Mouse (Mus musculus): ENCODE measurements around the gene Rtn4rl1. TPM values are rescaled to one million over a fixed set of nuclear protein-coding genes. Genes with fewer than 3 reads are reported as not detected.
A peak's percentile ranks its signal among the peaks of the same experiment; 100 is the strongest.

Rtn4rl1 gene
- polyA plus RNA-seq, 1 experiment from 2014 or later, result 0.88 TPM

DNA sequence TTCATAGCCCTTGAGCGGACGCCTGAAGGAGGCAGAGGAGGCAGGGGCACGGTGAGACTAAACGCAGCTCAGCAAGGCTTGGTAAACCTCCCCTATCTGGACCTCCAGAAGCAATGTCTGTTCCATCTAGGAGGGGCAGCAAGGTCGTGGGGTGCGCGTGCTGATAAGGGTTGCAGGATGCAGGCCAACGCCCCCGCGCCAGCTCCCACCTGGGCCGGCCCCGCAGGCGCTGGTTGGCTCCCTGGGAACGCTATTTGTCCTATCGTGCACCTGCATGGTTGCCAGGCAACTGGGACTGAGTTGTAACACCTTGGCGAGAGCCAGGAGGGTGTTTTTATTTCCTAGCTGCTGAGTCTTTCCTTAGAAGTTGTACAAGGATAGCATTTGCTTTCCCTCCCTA, 41.2 kb downstream of the Rtn4rl1 start:
- no peaks in the 10 kb centered on the region for H3K9me3 ChIP-seq (ENCODE audit: control insufficient read depth, low read depth, low read length)
- 6% methylated on average over 16 of the region's 16 CpGs for WGBS
- peak; percentile 61; the same call in 1 of the 2 replicates for ATAC-seq (ENCODE audit: insufficient number of reproducible peaks, insufficient read depth, low FRiP score, low read depth)
- no peak overlapping the region for H3K4me3 ChIP-seq (ENCODE audit: low read depth, low read length)
- no peak overlapping the region for H3K27ac ChIP-seq (ENCODE audit: low read length)
- no peaks in the 10 kb centered on the region for H3K36me3 ChIP-seq (ENCODE audit: control insufficient read depth, insufficient read depth, low read length)
- H3K9ac ChIP-seq (replicated peaks; ENCODE audit: low read depth, low read length), result no peak overlapping the region
- no peak overlapping the region; the same call in 1 of the 2 replicates for H3K4me2 ChIP-seq (replicated peaks; ENCODE audit: low read depth, low read length)
- no peaks in the 10 kb centered on the region for H3K4me1 ChIP-seq (ENCODE audit: control insufficient read depth, insufficient read depth, low read length)
- H3K27me3 ChIP-seq (ENCODE audit: control insufficient read depth, insufficient read depth, low read length), result 0 out of 2 replicates have a peak, but pooled peaks cover 2% of the 10 kb centered on the region

DNA sequence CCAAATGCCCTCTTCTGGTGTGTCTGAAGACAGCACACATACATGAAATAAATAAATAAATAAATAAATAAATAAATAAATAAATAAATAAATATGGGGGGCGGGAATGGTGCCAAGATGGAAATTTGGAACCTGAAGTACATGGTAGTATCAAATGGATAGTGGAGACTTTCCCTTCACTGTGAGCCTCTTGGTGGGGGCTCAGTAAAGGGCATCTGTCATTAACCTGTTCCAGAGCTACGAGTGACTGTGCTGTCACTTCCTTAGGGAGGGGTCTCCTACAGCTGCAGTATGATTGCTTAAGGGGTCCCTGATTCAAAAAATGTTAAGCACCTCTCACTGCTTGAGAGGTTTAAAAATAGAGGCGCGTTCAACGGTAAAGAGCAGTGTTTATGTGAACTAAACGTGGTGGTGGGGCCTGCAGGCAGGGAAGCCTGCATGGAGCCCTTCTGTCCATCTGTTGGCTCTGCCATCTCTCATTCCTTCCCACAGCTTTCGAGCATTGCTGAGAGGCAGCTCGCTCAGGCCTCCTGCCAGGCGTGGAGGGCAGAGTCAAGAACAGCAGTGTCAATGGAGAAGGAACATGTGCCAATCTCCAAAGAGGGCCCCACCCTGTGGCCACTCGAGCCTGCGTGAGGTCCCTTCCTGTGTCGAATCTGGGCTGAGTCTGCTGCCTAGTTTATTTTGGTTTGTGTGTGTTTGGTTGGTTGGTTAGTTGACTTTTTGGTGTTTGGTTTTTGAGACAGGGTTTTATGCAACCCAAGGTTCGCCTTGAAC, 46.8 kb downstream of the Rtn4rl1 start:
- 56% methylated on average over 13 of the region's 13 CpGs for WGBS
- Histone ChIP-seq H3K4me1 (ENCODE audit: control insufficient read depth, insufficient read depth, low read length) (no peaks in the 10 kb centered on the region), H3K36me3 (ENCODE audit: control insufficient read depth, insufficient read depth, low read length) (no peaks in the 10 kb centered on the region), H3K4me3 (ENCODE audit: low read depth, low read length) (no peak overlapping the region), H3K4me2 (replicated peaks; ENCODE audit: low read depth, low read length) (no peak overlapping the region), H3K9ac (replicated peaks; ENCODE audit: low read depth, low read length) (no peak overlapping the region), H3K27me3 (ENCODE audit: control insufficient read depth, insufficient read depth, low read length) (no peaks in the 10 kb centered on the region), H3K27ac (ENCODE audit: low read length) (no peak overlapping the region), H3K9me3 (ENCODE audit: control insufficient read depth, low read depth, low read length) (no peaks in the 10 kb centered on the region)
- ATAC-seq (ENCODE audit: insufficient number of reproducible peaks, insufficient read depth, low FRiP score, low read depth), result no peak

DNA sequence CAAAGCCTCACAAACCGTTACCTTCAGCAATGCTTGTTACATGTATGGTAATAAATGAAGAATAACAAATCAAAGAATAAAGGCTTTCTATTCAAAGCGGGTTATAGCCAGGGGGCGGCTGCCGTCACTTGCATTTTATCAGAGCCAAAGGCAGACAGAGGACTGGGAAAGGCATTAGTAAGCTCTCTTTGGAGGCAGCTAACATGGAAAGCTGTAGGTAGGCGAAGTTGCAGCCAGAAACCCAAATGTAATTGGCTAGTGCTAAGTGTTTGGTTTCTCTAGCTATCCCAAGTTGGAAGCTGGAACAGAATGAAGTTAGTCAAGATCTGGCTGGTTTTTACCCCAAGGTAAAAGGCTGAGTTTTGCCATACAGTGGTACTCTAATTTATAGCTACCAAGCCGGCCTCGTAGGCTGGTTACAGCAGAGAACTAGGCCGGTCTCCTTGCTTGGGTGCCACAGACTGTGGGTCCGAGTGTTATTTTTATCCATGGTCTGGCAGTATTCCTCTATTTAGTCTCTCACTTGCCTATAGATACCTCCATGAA, 49.2 kb downstream of the Rtn4rl1 start:
- no peak overlapping the region for H3K4me3 ChIP-seq (ENCODE audit: low read depth, low read length)
- ATAC-seq (ENCODE audit: insufficient number of reproducible peaks, insufficient read depth, low FRiP score, low read depth), result no peak
- 0 out of 2 replicates have a peak, but pooled peaks cover 3% of the 10 kb centered on the region for H3K4me1 ChIP-seq (ENCODE audit: control insufficient read depth, insufficient read depth, low read length)
- no peaks in the 10 kb centered on the region for H3K36me3 ChIP-seq (ENCODE audit: control insufficient read depth, insufficient read depth, low read length)
- H3K4me2 ChIP-seq (replicated peaks; ENCODE audit: low read depth, low read length), result no peak overlapping the region
- H3K9ac ChIP-seq (replicated peaks; ENCODE audit: low read depth, low read length), result no peak overlapping the region
- WGBS, result 88% methylated on average over 9 of the region's 9 CpGs
- no peak overlapping the region for H3K27ac ChIP-seq (ENCODE audit: low read length)
- no peaks in the 10 kb centered on the region for H3K9me3 ChIP-seq (ENCODE audit: control insufficient read depth, low read depth, low read length)
- H3K27me3 ChIP-seq (ENCODE audit: control insufficient read depth, insufficient read depth, low read length), result no peaks in the 10 kb centered on the region

DNA sequence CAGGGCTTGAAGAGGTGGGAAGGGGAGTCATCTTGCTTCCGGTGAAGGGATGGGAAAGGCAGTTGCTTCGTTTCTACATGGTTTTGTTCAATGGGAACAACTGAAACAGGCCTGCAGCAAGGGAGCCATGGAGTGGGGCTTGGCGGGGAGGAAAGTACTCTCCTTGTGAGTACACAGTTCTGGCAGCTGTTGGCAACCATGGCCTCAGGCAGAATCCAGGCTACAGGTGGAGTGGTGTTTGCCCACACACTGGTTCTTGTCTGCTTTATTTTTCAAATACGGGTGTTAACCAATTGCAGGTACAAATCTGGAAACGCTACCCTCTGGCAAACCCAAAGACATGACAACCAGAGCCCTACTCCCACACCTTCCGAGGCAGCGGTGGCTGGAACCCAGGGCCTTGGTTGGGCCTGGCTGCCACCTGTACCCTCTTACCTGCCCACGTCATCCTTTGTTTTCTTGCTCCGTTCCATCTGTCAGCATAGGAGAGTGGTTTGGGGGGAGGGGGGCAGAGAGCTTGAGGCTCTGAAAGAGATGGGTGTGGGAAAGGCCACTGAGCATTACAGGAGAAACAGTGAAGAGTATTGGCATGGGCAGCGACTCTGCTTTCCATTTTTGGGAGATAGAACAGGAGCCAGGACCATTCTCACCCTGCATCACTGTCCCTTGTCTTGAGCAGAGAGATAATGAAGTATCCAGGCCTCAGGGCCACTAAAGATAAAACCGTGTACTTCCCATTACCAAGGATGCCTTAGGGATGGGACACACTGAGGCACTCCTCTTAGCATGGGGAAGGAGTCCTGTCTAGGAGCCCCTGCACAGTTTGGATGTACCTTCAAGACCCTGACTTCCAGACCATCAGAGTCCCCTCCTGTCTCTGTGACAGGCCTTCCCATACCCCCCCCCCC, 51.0 kb downstream of the Rtn4rl1 start:
- H3K9me3 ChIP-seq (ENCODE audit: control insufficient read depth, low read depth, low read length), result no peaks in the 10 kb centered on the region
- H3K4me3 ChIP-seq (ENCODE audit: low read depth, low read length), result no peak overlapping the region
- no peak for ATAC-seq (ENCODE audit: insufficient number of reproducible peaks, insufficient read depth, low FRiP score, low read depth)
- no peaks in the 10 kb centered on the region for H3K36me3 ChIP-seq (ENCODE audit: control insufficient read depth, insufficient read depth, low read length)
- H3K4me2 ChIP-seq (replicated peaks; ENCODE audit: low read depth, low read length), result no peak overlapping the region
- 80% methylated on average over 11 of the region's 11 CpGs for WGBS
- H3K9ac ChIP-seq (replicated peaks; ENCODE audit: low read depth, low read length), result no peak overlapping the region
- H3K27me3 ChIP-seq (ENCODE audit: control insufficient read depth, insufficient read depth, low read length), result no peaks in the 10 kb centered on the region
- 0 out of 2 replicates have a peak, but pooled peaks cover 5% of the 10 kb centered on the region for H3K4me1 ChIP-seq (ENCODE audit: control insufficient read depth, insufficient read depth, low read length)
- no peak overlapping the region for H3K27ac ChIP-seq (ENCODE audit: low read length)

DNA sequence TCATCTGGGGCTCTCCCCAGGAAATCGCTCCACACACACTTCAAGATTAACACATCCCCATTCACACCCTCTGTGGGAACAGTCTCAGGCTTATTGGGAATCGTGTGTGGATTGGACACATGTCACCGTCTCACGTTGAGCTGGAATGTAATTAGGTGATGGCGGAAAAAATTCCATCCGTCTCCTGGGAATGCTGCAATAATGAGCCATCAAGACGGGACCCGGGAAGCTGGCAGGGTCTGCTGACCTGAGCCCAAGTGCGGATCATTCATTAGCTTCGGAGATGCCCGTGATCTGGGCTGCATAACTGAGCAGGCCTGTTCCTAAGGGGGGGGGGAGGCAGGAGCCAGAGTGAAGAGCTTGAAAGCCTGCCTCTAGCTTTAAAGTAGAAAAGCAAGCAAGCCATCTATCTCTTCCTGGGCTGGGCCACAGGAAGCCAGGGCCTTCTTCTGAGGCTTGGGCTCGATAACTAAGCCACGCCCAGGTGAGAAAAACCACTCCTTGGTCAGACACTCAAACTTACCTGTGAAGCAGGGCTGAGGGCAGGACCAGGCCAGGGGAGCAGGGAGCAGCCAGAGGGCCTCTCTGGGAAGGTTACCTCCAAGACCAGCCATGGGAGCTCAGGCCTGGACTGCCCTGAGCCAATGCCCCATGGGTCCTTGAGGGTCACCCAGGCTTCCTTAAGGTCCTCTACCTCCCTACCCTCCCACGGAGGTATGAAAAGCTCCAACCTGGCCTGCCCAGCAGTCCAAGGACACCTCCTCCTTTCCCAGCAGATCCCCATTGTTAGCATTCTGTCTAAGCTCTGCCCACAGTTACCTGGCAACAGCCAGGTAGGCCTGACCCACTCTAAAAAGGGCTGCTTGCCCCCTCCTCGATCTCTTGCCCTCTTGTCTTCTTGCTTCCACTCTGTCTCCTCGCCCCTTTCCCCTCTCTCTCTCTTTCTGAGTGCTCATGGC, 52.1 kb downstream of the Rtn4rl1 start:
- no peaks in the 10 kb centered on the region for H3K36me3 ChIP-seq (ENCODE audit: control insufficient read depth, insufficient read depth, low read length)
- no peak overlapping the region for H3K4me3 ChIP-seq (ENCODE audit: low read depth, low read length)
- no peak overlapping the region for H3K27ac ChIP-seq (ENCODE audit: low read length)
- H3K9ac ChIP-seq (replicated peaks; ENCODE audit: low read depth, low read length), result no peak overlapping the region
- no peaks in the 10 kb centered on the region for H3K27me3 ChIP-seq (ENCODE audit: control insufficient read depth, insufficient read depth, low read length)
- H3K9me3 ChIP-seq (ENCODE audit: control insufficient read depth, low read depth, low read length), result no peaks in the 10 kb centered on the region
- 0 out of 2 replicates have a peak, but pooled peaks cover 5% of the 10 kb centered on the region for H3K4me1 ChIP-seq (ENCODE audit: control insufficient read depth, insufficient read depth, low read length)
- peak; percentile 55 for ATAC-seq (ENCODE audit: insufficient number of reproducible peaks, insufficient read depth, low FRiP score, low read depth)
- H3K4me2 ChIP-seq (replicated peaks; ENCODE audit: low read depth, low read length), result no peak overlapping the region
- 41% methylated on average over 16 of the region's 16 CpGs for WGBS

DNA sequence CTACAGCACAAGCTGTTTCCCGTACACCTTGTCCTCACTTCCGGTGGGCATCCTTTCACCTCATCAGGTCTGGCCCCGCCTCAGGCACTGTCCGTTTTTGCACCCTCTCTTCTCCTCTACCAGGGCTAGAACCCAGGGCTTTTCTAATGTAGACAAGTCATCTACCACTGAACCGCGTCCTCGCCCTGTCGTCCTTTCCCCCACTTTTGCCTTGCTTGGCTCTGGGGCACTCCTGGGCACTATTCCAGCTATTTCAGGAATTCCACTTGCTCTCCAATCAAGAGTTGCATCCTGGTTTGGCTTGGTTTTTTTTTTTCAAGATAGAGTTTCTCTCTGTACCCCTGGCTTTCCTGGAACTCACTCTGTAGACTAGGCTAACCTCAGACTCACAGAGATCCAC, 53.0 kb downstream of the Rtn4rl1 start:
- Histone ChIP-seq H3K9ac (replicated peaks; ENCODE audit: low read depth, low read length) (no peak overlapping the region), H3K36me3 (ENCODE audit: control insufficient read depth, insufficient read depth, low read length) (no peaks in the 10 kb centered on the region), H3K9me3 (ENCODE audit: control insufficient read depth, low read depth, low read length) (no peaks in the 10 kb centered on the region), H3K4me1 (ENCODE audit: control insufficient read depth, insufficient read depth, low read length) (0 out of 2 replicates have a peak, but pooled peaks cover 5% of the 10 kb centered on the region), H3K27ac (ENCODE audit: low read length) (no peak overlapping the region), H3K4me3 (ENCODE audit: low read depth, low read length) (no peak overlapping the region), H3K27me3 (ENCODE audit: control insufficient read depth, insufficient read depth, low read length) (no peaks in the 10 kb centered on the region), H3K4me2 (replicated peaks; ENCODE audit: low read depth, low read length) (no peak overlapping the region)
- WGBS, result 71% methylated on average over 8 of the region's 8 CpGs
- no peak for ATAC-seq (ENCODE audit: insufficient number of reproducible peaks, insufficient read depth, low FRiP score, low read depth)

DNA sequence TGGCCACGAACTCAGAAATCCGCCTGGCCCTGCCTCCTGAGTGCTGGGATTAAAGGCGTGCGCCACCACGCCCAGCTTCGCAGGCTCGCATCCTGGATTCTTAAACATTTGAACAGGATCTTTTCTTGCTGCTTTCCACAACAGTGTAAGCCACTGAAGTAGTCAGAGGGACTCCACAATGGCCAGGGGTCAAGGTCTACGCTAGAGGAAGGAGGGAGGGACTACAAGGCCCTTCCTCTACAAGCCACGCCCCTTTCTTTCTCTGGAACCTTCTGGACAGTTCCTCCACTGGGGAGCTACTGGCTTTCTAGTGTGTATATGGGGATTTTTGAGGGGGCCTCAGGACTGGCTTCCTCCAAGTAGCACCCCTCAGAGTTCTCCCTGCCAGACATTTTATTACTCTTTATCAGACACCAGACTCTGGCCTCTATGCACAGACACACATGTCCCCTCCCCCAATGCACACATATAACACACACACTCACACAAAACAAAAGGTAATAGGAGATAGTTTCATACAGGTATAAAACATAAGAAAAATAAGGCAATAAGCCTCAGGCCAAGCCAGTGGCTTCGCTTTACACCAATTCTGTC, 53.7 kb downstream of the Rtn4rl1 start:
- no peak for ATAC-seq (ENCODE audit: insufficient number of reproducible peaks, insufficient read depth, low FRiP score, low read depth)
- Histone ChIP-seq H3K4me1 (ENCODE audit: control insufficient read depth, insufficient read depth, low read length) (0 out of 2 replicates have a peak, but pooled peaks cover 5% of the 10 kb centered on the region), H3K4me3 (ENCODE audit: low read depth, low read length) (no peak overlapping the region), H3K27ac (ENCODE audit: low read length) (no peak overlapping the region), H3K4me2 (replicated peaks; ENCODE audit: low read depth, low read length) (no peak overlapping the region), H3K9me3 (ENCODE audit: control insufficient read depth, low read depth, low read length) (no peaks in the 10 kb centered on the region), H3K9ac (replicated peaks; ENCODE audit: low read depth, low read length) (no peak overlapping the region), H3K36me3 (ENCODE audit: control insufficient read depth, insufficient read depth, low read length) (no peaks in the 10 kb centered on the region), H3K27me3 (ENCODE audit: control insufficient read depth, insufficient read depth, low read length) (no peaks in the 10 kb centered on the region)
- WGBS, result 91% methylated on average over 10 of the region's 10 CpGs

All from stomach, embryonic 14.5 days (tissue).